Comparison of ENCODE assay signal across 27 mouse cellular contexts in the genomic region with DNA sequence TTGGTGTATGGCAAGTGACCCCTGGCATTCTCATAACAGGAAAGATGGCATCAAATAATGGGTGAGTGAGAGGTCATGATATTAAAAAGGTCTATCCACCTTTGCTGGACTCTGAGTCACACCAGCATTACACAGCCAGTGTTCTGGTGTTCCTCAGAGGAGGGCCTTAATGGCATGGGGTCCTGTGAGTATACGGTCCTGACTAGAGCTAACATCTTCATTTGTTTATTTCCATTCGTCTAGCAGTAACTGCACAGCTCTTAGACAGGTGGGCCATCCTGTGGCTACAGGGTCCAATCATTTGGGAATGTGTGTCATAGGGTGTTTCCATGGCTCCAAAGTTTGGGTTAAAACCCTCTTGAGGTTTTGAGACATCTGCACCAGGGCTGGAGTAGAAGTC. TPM values are rescaled to one million over a fixed set of nuclear protein-coding genes. Genes with fewer than 3 reads are reported as not detected.
A peak's percentile ranks its signal among the peaks of the same experiment; 100 is the strongest.
DNase-seq lines count a peak whose midpoint lies in the region.
"Had no signal": no experiment of that assay in that cellular context is flagged by ENCODE, and none has a peak within 500 bp of the region (broad histone marks: within the 10 kb centered on the region; RNA-seq: fewer than 3 reads in every experiment).

No protein-coding gene starts in this region.

- H3K36me3 ChIP-seq in heart, embryonic 10.5 days = no peaks in the 10 kb centered on the region
- H3K36me3 ChIP-seq: embryonic facial prominence, embryonic 13.5 days; embryonic facial prominence, embryonic 15.5 days; forebrain, embryonic 10.5 days; forebrain, embryonic 12.5 days; G1E had no signal

- 70% methylated on average over 2 of the region's 2 CpGs for whole genome bisulfite sequencing in heart, embryonic 10.5 days

- DNase-seq in heart, embryonic 10.5 days (ENCODE audit: low spot score) = peak; percentile 61
- DNase-seq in heart, postnatal 10 days = no peak
- peak; percentile 1 for DNase-seq in thymus, postnatal 14 days
- no peak for DNase-seq in thymus, postnatal 36 days
- DNase-seq in adrenal gland, postnatal 4 days (ENCODE audit: low spot score in 2 of 2) = no peak
- DNase-seq: adrenal gland, adult 8-10 months; adrenal gland, postnatal 14 days; adrenal gland, postnatal 36 days; cerebellum, adult 11 months; cerebellum, adult 18-20 months; cerebellum, adult 8-10 months; cerebellum, adult 9-11 months; cerebellum, postnatal 14 days; cerebellum, postnatal 36 days; embryo, embryonic 11 days had no signal

- intact Hi-C loops in heart, postnatal 10 days (cut with DNase I) = no loop called here

- no peaks in the 10 kb centered on the region for H3K4me1 ChIP-seq in heart, embryonic 10.5 days
- H3K4me1 ChIP-seq: embryonic facial prominence, embryonic 13.5 days; embryonic facial prominence, embryonic 15.5 days; forebrain, embryonic 10.5 days; forebrain, embryonic 12.5 days had no signal

- H3K9me3 ChIP-seq in heart, embryonic 10.5 days = no peaks in the 10 kb centered on the region
- H3K9me3 ChIP-seq: embryonic facial prominence, embryonic 15.5 days; forebrain, embryonic 12.5 days had no signal

- H3K27me3 ChIP-seq in heart, embryonic 10.5 days (ENCODE audit: insufficient read depth, poor library complexity, severe bottlenecking) = no peaks in the 10 kb centered on the region
- H3K27me3 ChIP-seq: embryonic facial prominence, embryonic 13.5 days; embryonic facial prominence, embryonic 15.5 days; forebrain, embryonic 12.5 days; Patski had no signal

- no peak overlapping the region for H3K4me3 ChIP-seq in heart, embryonic 10.5 days
- H3K4me3 ChIP-seq: embryonic facial prominence, embryonic 13.5 days; embryonic facial prominence, embryonic 15.5 days; erythroblast, embryonic 14.5 days; forebrain, embryonic 10.5 days; forebrain, embryonic 12.5 days had no signal

- H3K27ac ChIP-seq in heart, embryonic 10.5 days = no peak overlapping the region
- H3K27ac ChIP-seq: embryonic facial prominence, embryonic 13.5 days; embryonic facial prominence, embryonic 15.5 days; forebrain, embryonic 10.5 days; forebrain, embryonic 12.5 days had no signal

RNA-seq across cellular contexts. Expression of gene Clta, which starts 9.9 kb away (rescaled TPM):
- 156 and 170 TPM in 2 replicates for polyA plus RNA-seq in heart, embryonic 10.5 days (2016; fragmentation: Nextera tagmentation; extraction: Ambion mirVana)
- 100 to 1,000 TPM; 101 to 104 TPM for total RNA-seq in heart, postnatal 10 days (2021)
- total RNA-seq in adrenal gland, postnatal 4 days (2021) = 100 to 1,000 TPM; 202 to 211 TPM

RNA-seq across cellular contexts. Expression of gene Ccin, which starts 11.1 kb away (rescaled TPM):
- not detected in 2 replicates for polyA plus RNA-seq in heart, embryonic 10.5 days (2016; fragmentation: Nextera tagmentation; extraction: Ambion mirVana)
- total RNA-seq in heart, postnatal 10 days (2021) = under 1 TPM; 0.12 to 0.22 TPM
- under 1 TPM in 1 of 2 experiments, not detected in 1; 0.20 TPM for total RNA-seq in adrenal gland, postnatal 4 days (2021)
- total RNA-seq: adrenal gland, adult 18-20 months; adrenal gland, adult 8-10 months; adrenal gland, postnatal 14 days; adrenal gland, postnatal 36 days; common myeloid progenitor, adult 5-6 weeks; G1E had no signal
- polyA plus RNA-seq: embryonic facial prominence, embryonic 11.5 days; embryonic facial prominence, embryonic 13.5 days; embryonic facial prominence, embryonic 15.5 days; erythroblast, embryonic 14.5 days; forebrain, embryonic 10.5 days; forebrain, embryonic 14.5 days; forebrain, embryonic 16.5 days; G1E had no signal

RNA-seq across cellular contexts. Expression of gene Glipr2, which starts 37.1 kb away (rescaled TPM):
- polyA plus RNA-seq in heart, embryonic 10.5 days (2016; fragmentation: Nextera tagmentation; extraction: Ambion mirVana) = 114 and 119 TPM in 2 replicates
- 10 to 100 TPM; 16.4 to 18.1 TPM for total RNA-seq in heart, postnatal 10 days (2021)
- total RNA-seq in adrenal gland, postnatal 4 days (2021) = 10 to 100 TPM; 14.6 to 18.0 TPM

Comparison
In these comparisons a context has a peak if more than half of its experiments do, and no peak if none do; other contexts are left out.
1. DNase-seq: peak in heart, embryonic 10.5 days (single experiment) and thymus, postnatal 14 days (single experiment); none in heart, postnatal 10 days (0 of 2), thymus, postnatal 36 days (0 of 2) and adrenal gland, postnatal 4 days (0 of 2).